Mouse (Mus musculus): ENCODE measurements around the gene Daam1. TPM values are rescaled to one million over a fixed set of nuclear protein-coding genes. Genes with fewer than 3 reads are reported as not detected.

Gene Daam1
- polyA plus RNA-seq, 1 experiment = 8.3 TPM

- H3K27ac ChIP-seq (replicated peaks; ENCODE audit: low read depth, low read length) = no peak overlapping the region
- H3K4me1 ChIP-seq (ENCODE audit: control insufficient read depth, insufficient read depth, insufficient read length, low read length) = peaks cover 6% of the 10 kb centered on the region; the same call in 1 of the 2 replicates
- no peak overlapping the region for H3K4me3 ChIP-seq (ENCODE audit: insufficient read depth, low read depth, low read length)
Measured at GRCm38 (mm10) chr12:71938513-71938912, 107.6 kb downstream of the Daam1 start.

GRCm38 (mm10) chr12:71941290-71941689 lies 110.4 kb downstream of the Daam1 start:
- Histone ChIP-seq H3K4me1 (ENCODE audit: control insufficient read depth, insufficient read depth, insufficient read length, low read length) (0 out of 2 replicates have a peak, but pooled peaks cover under 1% of the 10 kb centered on the region), H3K27ac (replicated peaks; ENCODE audit: low read depth, low read length) (no peak overlapping the region)

GRCm38 (mm10) chr12:71943112-71943511 lies 112.2 kb downstream of the Daam1 start:
- Histone ChIP-seq H3K4me1 (ENCODE audit: control insufficient read depth, insufficient read depth, insufficient read length, low read length) (no peaks in the 10 kb centered on the region), H3K4me3 (ENCODE audit: insufficient read depth, low read depth, low read length) (no peak overlapping the region), H3K27ac (replicated peaks; ENCODE audit: low read depth, low read length) (no peak overlapping the region)

More at GRCm38 (mm10) chr12:71941290-71941689, 110.4 kb downstream of the Daam1 start:
- H3K4me3 ChIP-seq (ENCODE audit: insufficient read depth, low read depth, low read length) = no peak overlapping the region

- Histone ChIP-seq H3K4me1 (ENCODE audit: control insufficient read depth, insufficient read depth, insufficient read length, low read length) (no peaks in the 10 kb centered on the region), H3K27ac (replicated peaks; ENCODE audit: low read depth, low read length) (no peak overlapping the region), H3K4me3 (ENCODE audit: insufficient read depth, low read depth, low read length) (no peak overlapping the region)
Measured at GRCm38 (mm10) chr12:71943646-71944045, 112.8 kb downstream of the Daam1 start.

- Histone ChIP-seq H3K4me1 (ENCODE audit: control insufficient read depth, insufficient read depth, insufficient read length, low read length) (no peaks in the 10 kb centered on the region), H3K4me3 (ENCODE audit: insufficient read depth, low read depth, low read length) (no peak overlapping the region)
Measured at GRCm38 (mm10) chr12:71945844-71946243, 115.0 kb downstream of the Daam1 start.

GRCm38 (mm10) chr12:71946448-71946847 lies 115.6 kb downstream of the Daam1 start:
- Histone ChIP-seq H3K27ac (replicated peaks; ENCODE audit: low read depth, low read length) (no peak overlapping the region), H3K4me3 (ENCODE audit: insufficient read depth, low read depth, low read length) (no peak overlapping the region), H3K4me1 (ENCODE audit: control insufficient read depth, insufficient read depth, insufficient read length, low read length) (no peaks in the 10 kb centered on the region)

More at GRCm38 (mm10) chr12:71945844-71946243, 115.0 kb downstream of the Daam1 start:
- H3K27ac ChIP-seq (replicated peaks; ENCODE audit: low read depth, low read length) = no peak overlapping the region

- H3K27ac ChIP-seq (replicated peaks; ENCODE audit: low read depth, low read length) = no peak overlapping the region
- peaks cover 2% of the 10 kb centered on the region; the same call in 1 of the 2 replicates for H3K4me1 ChIP-seq (ENCODE audit: control insufficient read depth, insufficient read depth, insufficient read length, low read length)
- H3K4me3 ChIP-seq (ENCODE audit: insufficient read depth, low read depth, low read length) = no peak overlapping the region
Measured at GRCm38 (mm10) chr12:71948972-71949371, 118.1 kb downstream of the Daam1 start.

GRCm38 (mm10) chr12:71949606-71950005 lies 118.7 kb downstream of the Daam1 start:
- H3K27ac ChIP-seq (replicated peaks; ENCODE audit: low read depth, low read length) = no peak overlapping the region
- H3K4me1 ChIP-seq (ENCODE audit: control insufficient read depth, insufficient read depth, insufficient read length, low read length) = peaks cover 2% of the 10 kb centered on the region; the same call in 1 of the 2 replicates
- no peak overlapping the region for H3K4me3 ChIP-seq (ENCODE audit: insufficient read depth, low read depth, low read length)

- peaks cover 2% of the 10 kb centered on the region; the same call in 1 of the 2 replicates for H3K4me1 ChIP-seq (ENCODE audit: control insufficient read depth, insufficient read depth, insufficient read length, low read length)
- H3K27ac ChIP-seq (replicated peaks; ENCODE audit: low read depth, low read length) = no peak overlapping the region
- no peak overlapping the region for H3K4me3 ChIP-seq (ENCODE audit: insufficient read depth, low read depth, low read length)
Measured at GRCm38 (mm10) chr12:71950095-71950877, 119.4 kb downstream of the Daam1 start.

- Histone ChIP-seq H3K27ac (replicated peaks; ENCODE audit: low read depth, low read length) (0 out of 2 replicates have a peak overlapping the region, but pooled peaks have one; percentile 25), H3K4me1 (ENCODE audit: control insufficient read depth, insufficient read depth, insufficient read length, low read length) (peaks cover 2% of the 10 kb centered on the region; the same call in 1 of the 2 replicates), H3K4me3 (ENCODE audit: insufficient read depth, low read depth, low read length) (no peak overlapping the region)
Measured at GRCm38 (mm10) chr12:71954180-71954935, 123.5 kb downstream of the Daam1 start.

GRCm38 (mm10) chr12:71956980-71957379 lies 126.1 kb downstream of the Daam1 start:
- no peak overlapping the region for H3K27ac ChIP-seq (replicated peaks; ENCODE audit: low read depth, low read length)
- H3K4me1 ChIP-seq (ENCODE audit: control insufficient read depth, insufficient read depth, insufficient read length, low read length) = peaks cover 2% of the 10 kb centered on the region; the same call in 1 of the 2 replicates
- no peak overlapping the region for H3K4me3 ChIP-seq (ENCODE audit: insufficient read depth, low read depth, low read length)

- H3K4me3 ChIP-seq (ENCODE audit: insufficient read depth, low read depth, low read length) = no peak overlapping the region
- H3K4me1 ChIP-seq (ENCODE audit: control insufficient read depth, insufficient read depth, insufficient read length, low read length) = peaks cover 2% of the 10 kb centered on the region; the same call in 1 of the 2 replicates
- no peak overlapping the region for H3K27ac ChIP-seq (replicated peaks; ENCODE audit: low read depth, low read length)
Measured at GRCm38 (mm10) chr12:71957496-71957895, 126.6 kb downstream of the Daam1 start.

GRCm38 (mm10) chr12:71959351-71959991 lies 128.6 kb downstream of the Daam1 start:
- Histone ChIP-seq H3K4me3 (ENCODE audit: insufficient read depth, low read depth, low read length) (no peak overlapping the region), H3K4me1 (ENCODE audit: control insufficient read depth, insufficient read depth, insufficient read length, low read length) (no peaks in the 10 kb centered on the region), H3K27ac (replicated peaks; ENCODE audit: low read depth, low read length) (no peak overlapping the region)

- H3K4me1 ChIP-seq (ENCODE audit: control insufficient read depth, insufficient read depth, insufficient read length, low read length) = no peaks in the 10 kb centered on the region
- no peak overlapping the region for H3K4me3 ChIP-seq (ENCODE audit: insufficient read depth, low read depth, low read length)
- no peak overlapping the region for H3K27ac ChIP-seq (replicated peaks; ENCODE audit: low read depth, low read length)
Measured at GRCm38 (mm10) chr12:71961671-71962070, 130.8 kb downstream of the Daam1 start.

- Histone ChIP-seq H3K4me1 (ENCODE audit: control insufficient read depth, insufficient read depth, insufficient read length, low read length) (no peaks in the 10 kb centered on the region), H3K4me3 (ENCODE audit: insufficient read depth, low read depth, low read length) (no peak overlapping the region), H3K27ac (replicated peaks; ENCODE audit: low read depth, low read length) (no peak overlapping the region)
Measured at GRCm38 (mm10) chr12:71962616-71963015, 131.7 kb downstream of the Daam1 start.

Data from brown adipose tissue, adult 24 weeks (tissue).